Mouse (Mus musculus) heart, postnatal 0 days (tissue): ENCODE data around the gene Gm20897.
"Not testable (repeated sequence)": the region's sequence is repeated elsewhere in the genome, so short reads cannot be mapped to it uniquely, and the experiment has no call there.

ENCODE experiments used
- CTCF ChIP-seq: IDR thresholded peaks from 2 replicates; pipeline ENCODE4 v1.5.1; 2016; ENCODE audit warnings: antibody characterized with exemption, control low read depth, low read depth
- EP300 ChIP-seq: IDR thresholded peaks from 2 replicates; pipeline ENCODE4 v1.6.1; 2016; ENCODE audit warnings: antibody characterized with exemption, low read depth

DNA sequence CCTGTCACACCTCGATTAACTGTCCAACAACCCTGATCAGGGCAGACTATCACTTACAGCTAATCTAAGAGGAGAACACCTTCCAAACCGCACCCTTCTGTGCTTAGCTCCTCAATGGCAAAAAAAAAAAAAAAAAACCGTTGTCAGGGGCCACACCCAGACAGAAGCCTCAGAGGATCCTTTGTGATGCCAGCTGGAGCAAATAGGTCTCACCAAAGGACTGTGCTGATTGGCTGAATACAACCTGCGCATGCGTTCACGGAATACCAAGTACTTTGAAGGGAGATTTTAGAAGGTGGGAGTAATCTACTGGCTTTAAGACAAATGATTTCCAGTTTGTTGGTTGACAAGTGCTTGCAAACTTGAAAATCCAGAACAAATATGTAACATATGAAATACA is at the start of gene Gm20897:
- not testable (repeated sequence) for TF ChIP-seq EP300, CTCF
